Mouse (Mus musculus) splenic B cell, adult 2 months (primary cell): ENCODE results near the gene Olfr893.
"Not testable (repeated sequence)": the region's sequence is repeated elsewhere in the genome, so short reads cannot be mapped to it uniquely, and the experiment has no call there.

Experiments
- DNase-seq: peaks from one replicate; pipeline ENCODE4 v3.0.0-alpha.2; 2011; ENCODE audit warnings: low read depth, low spot score
- H3K27me3 ChIP-seq: 2 replicates; pipeline ENCODE4 v1.6.1; 2012; ENCODE audit warnings: mild to moderate bottlenecking, low read length, moderate library complexity, mixed read lengths; ENCODE audit not compliant: control insufficient read depth, poor library complexity, insufficient read depth, severe bottlenecking
- H3K36me3 ChIP-seq: 2 replicates; pipeline ENCODE4 v1.6.1; 2012; ENCODE audit warnings: mild to moderate bottlenecking, low read length, moderate library complexity, mixed read lengths; ENCODE audit not compliant: control insufficient read depth, poor library complexity, insufficient read depth, severe bottlenecking

Olfr893 gene

GRCm38 (mm10) chr9:38208065-38208464 is at the start of gene Olfr893:
TSS of gene Olfr893 (plus strand) at chr9:38208365.
- H3K36me3 ChIP-seq = no peaks in the 10 kb centered on the region
- DNase-seq = no peak
- no peaks in the 10 kb centered on the region for H3K27me3 ChIP-seq

GRCm38 (mm10) chr9:38168341-38168740 is 39.8 kb upstream of the Olfr893 start:
- DNase-seq = not testable (repeated sequence)

DNA sequence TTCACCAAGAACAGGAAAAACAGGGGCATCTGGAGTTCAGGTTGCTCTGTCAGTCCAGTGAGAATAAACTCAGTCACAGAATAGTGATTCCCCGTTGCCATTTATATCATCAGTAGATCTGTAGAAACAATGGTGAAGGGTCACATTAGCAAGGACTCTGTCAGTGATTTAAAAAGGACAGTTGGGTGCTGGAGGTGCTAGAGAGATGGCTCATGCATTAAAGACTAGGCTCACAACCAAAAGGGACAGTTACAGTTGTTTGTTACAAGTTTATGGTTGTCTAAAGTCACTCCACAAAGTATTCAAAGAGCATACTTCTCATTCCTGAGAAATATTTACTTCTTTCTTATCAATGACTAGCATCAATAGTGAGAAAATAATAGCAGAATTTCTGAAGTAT is 27.4 kb upstream of the Olfr893 start, which contains the start of gene Olfr891:
Gene Olfr891, minus strand, starts transcription at position 101 of the 400 bp plus-strand sequence.
- Histone ChIP-seq H3K36me3 (no peaks in the 10 kb centered on the region), H3K27me3 (no peaks in the 10 kb centered on the region)
- no peak for DNase-seq

More at GRCm38 (mm10) chr9:38168341-38168740, 39.8 kb upstream of the Olfr893 start:
- H3K36me3 ChIP-seq, H3K27me3 ChIP-seq: not testable (repeated sequence)

- DNase-seq = no peak
- no peaks in the 10 kb centered on the region for H3K27me3 ChIP-seq
Observed at GRCm38 (mm10) chr9:38217755-38218154, 9.6 kb downstream of the Olfr893 start, which contains the start of gene Olfr894. TSS of gene Olfr894 (plus strand) at chr9:38218055.

DNA sequence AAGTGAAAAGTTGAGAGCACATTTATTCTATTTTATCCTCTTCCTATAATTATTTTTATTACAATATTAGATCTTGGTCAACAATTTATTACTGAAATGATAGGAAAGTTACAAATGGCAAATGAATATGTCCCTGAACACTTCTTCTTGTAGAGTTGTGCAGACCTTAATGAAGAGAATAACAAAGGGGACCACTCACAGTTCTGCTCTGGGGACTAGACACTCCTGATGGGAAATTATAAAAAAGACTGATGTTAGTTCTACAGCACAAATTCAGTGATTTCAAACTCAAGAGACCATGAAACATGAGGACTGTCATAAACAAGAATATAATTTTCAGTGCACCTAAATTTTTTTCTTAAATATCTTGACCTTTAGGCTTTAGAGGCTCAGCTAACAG is 44.3 kb downstream of the Olfr893 start, which contains the start of gene Olfr143:
Gene Olfr143, plus strand, starts transcription at position 301 of the 400 bp plus-strand sequence.
- no peak for DNase-seq
- H3K27me3 ChIP-seq = no peaks in the 10 kb centered on the region
- no peaks in the 10 kb centered on the region for H3K36me3 ChIP-seq

More at GRCm38 (mm10) chr9:38217755-38218154, 9.6 kb downstream of the Olfr893 start, which contains the start of gene Olfr894:
- H3K36me3 ChIP-seq = no peaks in the 10 kb centered on the region
